ENCODE assay signal across 11 mouse cellular contexts in the genomic region with DNA sequence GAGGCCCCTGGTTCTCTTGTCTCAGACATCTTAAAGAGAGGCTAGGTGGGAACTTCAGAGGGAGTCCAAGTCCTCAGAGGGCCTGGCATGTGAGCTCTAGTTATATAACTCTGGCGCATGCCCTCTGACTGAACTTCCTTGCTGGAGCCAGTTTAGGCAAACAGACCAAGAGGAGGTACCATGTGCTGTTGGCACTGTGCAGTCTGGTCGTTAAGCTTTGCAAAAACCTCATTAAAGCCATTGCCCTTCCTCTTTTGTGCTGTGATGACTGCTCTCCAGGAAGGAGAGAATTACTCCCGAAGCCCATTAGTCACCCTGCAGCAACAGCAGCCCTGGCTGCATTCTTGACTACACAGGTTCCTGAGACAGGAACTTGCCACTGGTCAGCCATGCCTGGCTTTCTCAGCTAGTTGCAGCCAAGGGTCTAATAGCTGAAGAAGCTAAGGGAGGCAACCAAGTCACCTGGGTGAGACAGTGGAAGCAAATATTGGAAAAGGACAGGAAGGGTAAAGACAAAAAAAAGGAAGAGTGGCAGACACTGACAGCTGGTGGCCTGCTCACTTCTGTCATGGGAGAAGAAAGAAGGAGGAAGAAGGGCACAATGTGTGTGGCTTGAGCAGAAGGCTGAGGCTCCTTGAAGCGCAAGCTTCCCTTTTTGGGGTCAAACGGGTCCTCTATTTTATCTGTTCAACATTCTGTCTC. TPM values are rescaled to one million over a fixed set of nuclear protein-coding genes. Genes with fewer than 3 reads are reported as not detected.
DNase-seq lines count a peak whose midpoint lies in the region; ATAC-seq and TF ChIP-seq lines count a peak whose summit lies in the region.
"Had no signal": no experiment of that assay in that cellular context is flagged by ENCODE, and none has a peak within 500 bp of the region (broad histone marks: within the 10 kb centered on the region; RNA-seq: fewer than 3 reads in every experiment).

No protein-coding gene starts in this region.

- H3K4me2 ChIP-seq in intestine, embryonic 16.5 days (ENCODE audit: low read depth, low read length), result no peak overlapping the region
- H3K4me2 ChIP-seq in liver, embryonic 15.5 days, result no peak overlapping the region
- H3K4me2 ChIP-seq in stomach, postnatal 0 days (replicated peaks; ENCODE audit: low read depth), result no peak overlapping the region
- H3K4me2 ChIP-seq: embryonic facial prominence, embryonic 13.5 days; limb, embryonic 13.5 days had no signal

- H3K4me3 ChIP-seq in spleen, adult 2 months (ENCODE audit: extremely low read depth, insufficient read depth, insufficient read length), result no peak overlapping the region
- H3K4me3 ChIP-seq in intestine, embryonic 16.5 days (ENCODE audit: low read length), result no peak overlapping the region
- no peak overlapping the region for H3K4me3 ChIP-seq in liver, embryonic 15.5 days (replicated peaks)
- no peak overlapping the region for H3K4me3 ChIP-seq in stomach, postnatal 0 days (ENCODE audit: low read depth, low read length)
- H3K4me3 ChIP-seq: embryonic facial prominence, embryonic 13.5 days; limb, embryonic 13.5 days had no signal

- 12% methylated on average over 5 of the region's 5 CpGs for WGBS in spleen, adult 2 months
- WGBS in intestine, embryonic 16.5 days, result 49% methylated on average over 5 of the region's 5 CpGs
- WGBS in liver, embryonic 15.5 days (ENCODE audit: insufficient replicate concordance), result 24% methylated on average over 5 of the region's 5 CpGs
- 58% methylated on average over 5 of the region's 5 CpGs for WGBS in stomach, postnatal 0 days

- intact Hi-C loops in gastrocnemius, postnatal 36 days (cut with DNase I), result no loop called here

- no peaks in the 10 kb centered on the region for H3K36me3 ChIP-seq in spleen, adult 2 months (ENCODE audit: control insufficient read depth, insufficient read depth, low read length)
- H3K36me3 ChIP-seq in intestine, embryonic 16.5 days (ENCODE audit: control insufficient read depth, insufficient read depth, low read length), result no peaks in the 10 kb centered on the region
- no peaks in the 10 kb centered on the region for H3K36me3 ChIP-seq in liver, embryonic 15.5 days (replicated peaks)
- no peaks in the 10 kb centered on the region for H3K36me3 ChIP-seq in stomach, postnatal 0 days (ENCODE audit: control insufficient read depth, insufficient read depth, low read length)
- H3K36me3 ChIP-seq: embryonic facial prominence, embryonic 13.5 days; limb, embryonic 13.5 days had no signal

- TF ChIP-seq EP300 in stomach, postnatal 0 days (optimal IDR thresholded peaks at IDR 0.05), result no peak

- DNase-seq in spleen, adult 2 months (ENCODE audit: low read depth in 1 of 2, low spot score in 2 of 2), result peak in 1 of 2 experiments; percentile 43
- no peak for DNase-seq in spleen, postnatal 10 days (ENCODE audit: low spot score in 2 of 2)
- peak; percentile 59 for DNase-seq in stomach, postnatal 0 days (ENCODE audit: low spot score)
- no peak for DNase-seq in neural tube, embryonic 10.5 days (ENCODE audit: extremely low spot score, low spot score)
- DNase-seq in gastrocnemius, postnatal 36 days, result no peak
- DNase-seq: thymus, postnatal 4 days had no signal

- no peak for TF ChIP-seq CTCF in spleen, adult 2 months (IDR thresholded peaks at IDR 0.05; ENCODE audit: extremely low read depth, insufficient read depth, insufficient read length, insufficient replicate concordance)
- no peak for TF ChIP-seq CTCF in stomach, postnatal 0 days (IDR thresholded peaks at IDR 0.05; ENCODE audit: low read depth)

- peaks cover 31% of the 10 kb centered on the region for H3K4me1 ChIP-seq in spleen, adult 2 months (ENCODE audit: control insufficient read depth, insufficient read depth, insufficient read length)
- peaks cover 10% of the 10 kb centered on the region; the same call in 1 of the 2 replicates for H3K4me1 ChIP-seq in intestine, embryonic 16.5 days (ENCODE audit: control insufficient read depth, insufficient read depth, low read length)
- H3K4me1 ChIP-seq in liver, embryonic 15.5 days (replicated peaks), result peaks cover 37% of the 10 kb centered on the region
- H3K4me1 ChIP-seq in stomach, postnatal 0 days (replicated peaks; ENCODE audit: control insufficient read depth, insufficient read depth), result no peaks in the 10 kb centered on the region

- no peaks in the 10 kb centered on the region for H3K9me3 ChIP-seq in intestine, embryonic 16.5 days (ENCODE audit: control insufficient read depth, low read length)
- no peaks in the 10 kb centered on the region for H3K9me3 ChIP-seq in liver, embryonic 15.5 days (replicated peaks)
- no peaks in the 10 kb centered on the region for H3K9me3 ChIP-seq in stomach, postnatal 0 days (ENCODE audit: control insufficient read depth, low read length)
- H3K9me3 ChIP-seq: embryonic facial prominence, embryonic 13.5 days had no signal

- H3K9ac ChIP-seq in intestine, embryonic 16.5 days (ENCODE audit: low read depth, low read length), result no peak overlapping the region
- H3K9ac ChIP-seq in liver, embryonic 15.5 days, result no peak overlapping the region
- H3K9ac ChIP-seq in stomach, postnatal 0 days (ENCODE audit: low read length), result no peak overlapping the region
- H3K9ac ChIP-seq: embryonic facial prominence, embryonic 13.5 days; limb, embryonic 13.5 days had no signal

- ATAC-seq in intestine, embryonic 16.5 days, result no peak
- ATAC-seq in liver, embryonic 15.5 days (ENCODE audit: insufficient read depth), result no peak
- ATAC-seq in stomach, postnatal 0 days (ENCODE audit: low FRiP score, low TSS enrichment), result peak; percentile 65
- ATAC-seq: hindbrain, embryonic 16.5 days had no signal

- TF ChIP-seq POLR2A in spleen, adult 2 months (IDR thresholded peaks at IDR 0.05; ENCODE audit: low read depth, low read length), result no peak

- no peaks in the 10 kb centered on the region for H3K27me3 ChIP-seq in spleen, adult 2 months (ENCODE audit: control insufficient read depth, insufficient read depth, low read length)
- H3K27me3 ChIP-seq in intestine, embryonic 16.5 days (replicated peaks; ENCODE audit: control insufficient read depth, insufficient read depth, low read length), result no peaks in the 10 kb centered on the region
- H3K27me3 ChIP-seq in liver, embryonic 15.5 days, result peaks cover 26% of the 10 kb centered on the region
- H3K27me3 ChIP-seq in stomach, postnatal 0 days (ENCODE audit: control insufficient read depth, insufficient read depth, low read length), result no peaks in the 10 kb centered on the region
- H3K27me3 ChIP-seq: embryonic facial prominence, embryonic 13.5 days; limb, embryonic 13.5 days had no signal

- H3K27ac ChIP-seq in spleen, adult 2 months (ENCODE audit: insufficient read depth, low read length), result peak overlapping the region; percentile 82
- peak overlapping the region; percentile 65 for H3K27ac ChIP-seq in intestine, embryonic 16.5 days (ENCODE audit: low read length)
- H3K27ac ChIP-seq in liver, embryonic 15.5 days (replicated peaks), result peak overlapping the region; percentile 22; the same call in 1 of the 2 replicates
- H3K27ac ChIP-seq in stomach, postnatal 0 days (replicated peaks), result 0 out of 2 replicates have a peak overlapping the region, but pooled peaks have one; percentile 8
- H3K27ac ChIP-seq: embryonic facial prominence, embryonic 13.5 days; limb, embryonic 13.5 days had no signal

RNA-seq across cellular contexts. Expression of gene Blnk, which starts 4.3 kb away (rescaled TPM):
- 54.3 and 61.0 TPM in 2 replicates for polyA plus RNA-seq in spleen, adult 2 months (2012; rRNA removed)
- 22.6 and 27.3 TPM in 2 replicates for polyA plus RNA-seq in intestine, embryonic 16.5 days (2015; fragmentation: Nextera tagmentation; extraction: Ambion mirVana)
- polyA plus RNA-seq in liver, embryonic 15.5 days (2015; fragmentation: Nextera tagmentation; extraction: Ambion mirVana), result 1.2 and 1.5 TPM in 2 replicates
- 8.7 and 9.9 TPM in 2 replicates for polyA plus RNA-seq in stomach, postnatal 0 days (2015; fragmentation: Nextera tagmentation; extraction: Ambion mirVana)
- 1 to 10 TPM; 1.4 to 1.5 TPM for total RNA-seq in gastrocnemius, postnatal 36 days (2021)

RNA-seq across cellular contexts. Expression of gene Dntt, which starts 30.5 kb away (rescaled TPM):
- 0.43 and 0.89 TPM in 2 replicates for polyA plus RNA-seq in spleen, adult 2 months (2012; rRNA removed)
- polyA plus RNA-seq in intestine, embryonic 16.5 days (2015; fragmentation: Nextera tagmentation; extraction: Ambion mirVana), result not detected in 2 replicates
- polyA plus RNA-seq in liver, embryonic 15.5 days (2015; fragmentation: Nextera tagmentation; extraction: Ambion mirVana), result 0.06 TPM in 1 of 2 replicates, not detected in the other
- polyA plus RNA-seq in stomach, postnatal 0 days (2015; fragmentation: Nextera tagmentation; extraction: Ambion mirVana), result not detected in 2 replicates
- total RNA-seq in gastrocnemius, postnatal 36 days (2021), result 1 to 10 TPM in 1 of 2 experiments, not detected in 1; 2.3 TPM
- polyA plus RNA-seq: embryonic facial prominence, embryonic 13.5 days; limb, embryonic 13.5 days had no signal

Comparison
In these comparisons a context has a peak if more than half of its experiments do, and no peak if none do; other contexts are left out.
1. H3K27ac ChIP-seq: peak in every context shown above with its lines; median percentile 82 in spleen, adult 2 months; 65 in intestine, embryonic 16.5 days; 22 in liver, embryonic 15.5 days; 8 in stomach, postnatal 0 days.